Mouse (Mus musculus) left cerebral cortex, postnatal 36 days (tissue): ENCODE data around the gene Slc1a1. TPM values are rescaled to one million over a fixed set of nuclear protein-coding genes. Genes with fewer than 3 reads are reported as not detected.
A peak's percentile ranks its signal among the peaks of the same experiment; 100 is the strongest.

Source experiments
- DNase-seq, 2 experiments: peaks; one replicate each; pipeline ENCODE4 v3.0.0; 2021 to 2022; ENCODE audit warnings: low spot score in 2 of 2, mixed read lengths in 1 of 2
- intact Hi-C: fragments of 180-260 bp; cut with DNase I; formaldehyde crosslinking; loops from one replicate; pipeline ENCODE4 v1.15.1; 2025
- total RNA-seq, 2 experiments: library from RNA; stranded (reverse); gene quantifications; 2 replicates each; pipeline ENCODE4 v1.2.3; 2021

The Slc1a1 gene
- total RNA-seq, 2 experiments from 2014 or later = 104 to 120 TPM

DNA sequence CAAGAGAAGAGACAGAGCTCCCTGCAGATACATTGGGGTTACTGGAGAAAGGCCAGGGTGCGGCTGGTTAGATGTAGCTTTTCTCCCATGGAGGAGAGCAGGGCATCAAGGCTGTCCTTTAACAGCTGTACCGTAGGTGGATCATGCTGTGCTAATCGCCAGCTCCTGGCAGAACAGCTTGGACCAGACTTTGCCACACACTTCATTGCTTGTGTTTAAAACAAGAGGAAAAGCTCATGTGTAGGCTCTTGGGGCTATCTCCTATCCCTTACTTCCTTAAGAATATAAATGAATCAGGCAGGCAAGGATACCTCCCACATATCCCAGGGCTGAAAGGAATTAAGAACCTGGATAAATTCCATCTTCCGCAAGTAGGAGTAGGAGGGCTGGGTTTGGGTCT, 68.0 kb downstream of the Slc1a1 start:
- intact Hi-C loops = loop anchor here (5.0 kb wide), 1 partner anchor 59 kb away; the partner anchor contains the start of gene Plpp6
- peak; percentile 71 to 74 for DNase-seq

GRCm38 (mm10) chr19:28903536-28904119, 68.8 kb downstream of the Slc1a1 start:
- no peak for DNase-seq
- intact Hi-C loops = loop anchor here (5.0 kb wide), 1 partner anchor 59 kb away; the partner anchor contains the start of gene Plpp6

DNA sequence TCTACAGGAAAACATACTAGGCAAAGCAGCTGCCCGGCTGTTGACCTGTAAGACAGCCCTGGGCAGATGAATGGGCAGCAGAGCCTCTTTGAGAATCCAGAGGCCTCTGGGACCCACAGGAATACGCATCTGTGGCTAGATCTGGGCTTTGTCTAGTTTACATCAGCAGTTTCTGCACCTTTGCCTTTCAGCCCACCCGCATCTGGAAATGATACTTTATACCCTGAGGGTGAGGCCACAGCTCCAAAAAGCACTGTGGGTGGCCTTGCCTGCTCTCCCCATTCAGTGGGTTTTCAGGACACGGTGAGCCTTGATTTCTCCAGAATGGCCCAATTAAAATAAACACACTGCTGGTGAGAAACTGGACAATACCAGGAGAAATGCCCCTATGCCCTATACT, 73.3 kb downstream of the Slc1a1 start:
- intact Hi-C loops = no loop called here
- DNase-seq = no peak

- intact Hi-C loops = no loop called here
- peak; percentile 64 for DNase-seq
Observed at GRCm38 (mm10) chr19:28908693-28909092, 73.8 kb downstream of the Slc1a1 start.

DNA sequence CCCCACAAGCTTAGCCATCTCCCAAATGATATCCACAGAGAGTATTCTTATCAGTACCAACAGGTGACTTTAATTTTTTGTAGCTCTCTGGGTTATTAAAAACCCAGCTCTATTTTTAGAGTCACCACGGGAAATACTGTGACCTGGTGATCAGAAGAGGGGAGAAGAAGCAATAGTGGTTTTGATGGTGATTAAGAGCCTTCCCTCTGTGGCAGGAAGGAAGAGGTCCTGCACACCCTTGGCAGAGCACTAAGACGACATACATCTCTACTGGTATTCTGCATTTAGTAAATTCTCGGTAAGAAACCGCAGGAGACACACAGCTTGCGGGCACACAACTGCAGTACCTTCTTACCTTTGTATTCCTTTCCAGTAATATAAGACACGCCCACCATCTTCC, 79.7 kb downstream of the Slc1a1 start:
- intact Hi-C loops = no loop called here
- DNase-seq = no peak

- DNase-seq = no peak
- intact Hi-C loops = no loop called here
Observed at GRCm38 (mm10) chr19:28915602-28916250, 80.9 kb downstream of the Slc1a1 start.

DNA sequence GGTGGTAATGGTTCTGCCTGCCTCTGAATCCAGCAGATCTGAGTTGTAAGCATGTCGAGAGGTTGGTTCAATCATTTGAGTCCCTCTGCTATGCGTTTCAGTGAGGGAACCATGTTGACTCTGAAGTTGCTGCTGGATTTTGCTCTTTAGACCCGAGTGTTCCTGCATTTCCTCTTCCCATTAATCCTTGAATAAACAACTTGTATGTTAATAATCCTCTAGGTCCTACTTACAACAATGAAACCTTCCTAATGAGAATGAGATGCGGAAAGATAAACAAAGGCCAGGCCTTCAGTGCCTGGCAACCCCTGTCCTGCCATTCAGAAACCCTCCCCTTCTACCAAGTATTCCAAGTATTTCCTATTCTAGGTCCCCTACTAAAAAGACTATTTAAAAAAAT, 81.6 kb downstream of the Slc1a1 start:
- DNase-seq = no peak
- intact Hi-C loops = no loop called here

GRCm38 (mm10) chr19:28917839-28918238, 83.0 kb downstream of the Slc1a1 start:
- no peak for DNase-seq
- intact Hi-C loops = loop anchor here (1.0 kb wide), 1 partner anchor 30 kb away; no protein-coding TSS in a partner anchor

GRCm38 (mm10) chr19:28926366-28926765, 91.5 kb downstream of the Slc1a1 start:
- DNase-seq = no peak
- intact Hi-C loops = no loop called here

DNA sequence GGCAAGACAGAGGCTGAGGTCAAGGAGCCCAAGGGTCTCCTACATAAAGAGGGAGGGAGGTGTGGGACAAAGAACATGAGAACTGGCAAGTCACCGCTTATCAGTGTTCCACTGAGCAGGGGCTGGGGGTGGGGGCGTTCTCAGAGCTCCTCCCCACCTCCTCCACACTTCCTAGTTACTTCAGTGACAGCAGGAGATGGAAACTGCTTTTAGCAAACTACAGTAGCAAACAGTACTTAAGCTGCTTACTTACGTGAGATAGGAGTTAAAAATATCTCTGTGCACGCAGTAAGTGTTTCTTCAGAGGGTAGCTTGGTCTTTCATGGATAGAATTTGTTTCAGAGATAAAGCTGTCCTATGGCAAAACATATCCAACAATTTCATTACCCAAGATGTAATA, 92.5 kb downstream of the Slc1a1 start:
- no peak for DNase-seq
- intact Hi-C loops = no loop called here

- no peak for DNase-seq
- intact Hi-C loops = no loop called here
Observed at GRCm38 (mm10) chr19:28929034-28929433, 94.2 kb downstream of the Slc1a1 start.

DNA sequence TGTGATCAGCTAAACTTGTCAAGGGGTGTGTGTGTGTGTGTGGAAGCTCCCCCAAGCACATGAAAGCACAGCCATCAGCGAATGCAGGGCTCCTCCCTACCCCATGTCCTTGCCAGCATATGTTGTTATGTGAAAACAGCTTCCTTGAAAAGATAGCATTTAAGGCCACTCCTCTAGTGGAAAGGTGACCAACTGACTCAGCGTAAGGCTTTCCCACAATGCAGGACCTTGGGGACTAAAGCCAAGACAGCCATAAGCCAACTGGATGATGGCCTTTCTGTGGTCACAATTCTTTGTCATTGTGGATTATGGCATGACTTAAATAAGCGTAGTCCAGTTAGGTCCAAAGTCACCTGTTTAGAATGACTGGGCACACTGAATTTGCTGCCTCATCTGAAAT, 100.0 kb downstream of the Slc1a1 start:
- DNase-seq = no peak
- intact Hi-C loops = no loop called here

- DNase-seq = no peak
- intact Hi-C loops = no loop called here
Observed at GRCm38 (mm10) chr19:28940135-28940874, 105.5 kb downstream of the Slc1a1 start.

- intact Hi-C loops = no loop called here
- no peak for DNase-seq
Observed at GRCm38 (mm10) chr19:28941271-28941670, 106.4 kb downstream of the Slc1a1 start.

GRCm38 (mm10) chr19:28946782-28947181, 111.9 kb downstream of the Slc1a1 start:
- intact Hi-C loops = no loop called here
- peak in 1 of 2 experiments; percentile 31 for DNase-seq

DNA sequence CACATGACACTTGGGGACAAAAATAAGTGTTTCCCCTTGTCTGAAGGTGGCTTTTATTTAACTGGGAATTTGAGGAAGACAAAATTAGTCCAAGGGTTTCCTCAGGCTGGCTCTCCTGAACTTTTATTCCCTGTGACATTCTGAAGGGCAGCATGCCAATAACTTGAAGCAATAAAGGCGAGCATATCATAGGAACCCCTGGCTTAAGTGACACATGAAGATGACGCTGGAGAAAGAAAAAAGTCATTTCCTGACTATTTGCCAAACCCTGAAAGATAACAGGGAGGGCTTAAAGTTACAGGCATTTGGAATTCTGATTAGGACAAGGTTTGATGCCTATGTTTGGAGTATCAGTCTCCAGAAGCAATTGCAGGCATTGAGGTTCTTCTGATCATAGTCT, 112.5 kb downstream of the Slc1a1 start:
- intact Hi-C loops = no loop called here
- DNase-seq = no peak

DNA sequence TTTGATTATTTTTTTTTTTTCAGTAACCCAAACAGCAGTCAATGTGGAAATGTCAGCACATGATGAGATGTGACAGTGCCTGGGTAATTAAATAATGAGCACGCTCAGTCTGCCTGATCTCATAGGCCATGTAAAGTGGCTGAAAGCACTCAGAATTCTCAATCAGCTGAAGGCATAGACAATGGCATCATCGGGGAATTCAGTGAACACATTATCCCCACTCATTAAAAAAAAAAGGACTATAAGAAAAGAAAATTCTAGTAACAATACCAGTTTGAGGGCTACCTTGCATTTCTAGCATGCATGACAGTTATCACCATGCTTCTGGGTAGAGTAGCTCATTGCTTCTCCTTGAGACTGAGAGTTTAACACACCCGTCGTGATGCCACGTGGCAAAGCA, 116.4 kb downstream of the Slc1a1 start:
- no peak for DNase-seq
- intact Hi-C loops = no loop called here

DNA sequence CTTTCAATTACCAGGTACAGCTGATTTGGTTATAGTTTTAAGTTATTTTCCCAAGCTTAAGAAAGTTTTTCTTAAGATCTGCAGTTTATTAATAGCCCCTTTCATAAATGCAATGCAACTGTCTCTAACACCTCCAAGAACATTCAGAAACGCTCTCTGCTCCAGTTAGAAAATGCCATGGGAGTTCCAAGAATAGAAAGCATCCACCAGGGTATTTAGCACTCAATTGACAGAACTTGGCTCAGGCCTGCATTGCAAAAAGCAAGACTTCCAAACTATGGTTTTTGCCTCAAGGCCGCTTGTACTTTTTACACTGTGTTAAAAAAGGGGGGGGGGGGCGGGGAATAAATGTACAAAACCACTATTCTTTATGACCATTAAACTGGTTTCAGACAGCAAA, 128.3 kb downstream of the Slc1a1 start:
- intact Hi-C loops = loop anchor here (5.0 kb wide), 2 partner anchors 61 to 186 kb away; no protein-coding TSS in a partner anchor
- no peak for DNase-seq

DNA sequence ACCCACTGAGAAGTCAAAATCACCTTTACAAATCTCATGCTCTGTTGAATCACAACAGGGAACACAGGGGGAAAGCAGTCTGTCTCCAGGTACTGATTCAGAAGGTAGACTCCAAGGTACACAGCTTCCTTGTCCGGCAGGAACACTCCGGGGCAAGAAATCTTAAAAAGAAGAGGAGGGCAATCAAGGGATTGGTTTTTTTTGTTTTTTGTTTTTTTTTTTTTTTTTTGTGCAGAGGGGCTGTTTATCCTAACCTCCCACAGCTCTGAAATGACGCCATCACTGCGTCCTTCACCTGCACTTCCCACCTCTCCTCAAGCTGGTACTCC, 128.6 kb downstream of the Slc1a1 start:
- no peak for DNase-seq
- intact Hi-C loops = loop anchor here (5.0 kb wide), 2 partner anchors 61 to 186 kb away; no protein-coding TSS in a partner anchor
